Mouse (Mus musculus): ENCODE results near the gene Olfr1178. TPM values are rescaled to one million over a fixed set of nuclear protein-coding genes. Genes with fewer than 3 reads are reported as not detected.

Olfr1178 gene
- total RNA-seq (2023): not detected

GRCm38 (mm10) chr2:88386762-88387161 lies at the start of gene Olfr1178:
TSS of gene Olfr1178 (plus strand) at chr2:88387062.

GRCm38 (mm10) chr2:88346392-88346791 lies 40.5 kb upstream of the Olfr1178 start, which contains the start of gene Olfr1177-ps:
TSS of gene Olfr1177-ps (minus strand) at chr2:88346492.

DNA sequence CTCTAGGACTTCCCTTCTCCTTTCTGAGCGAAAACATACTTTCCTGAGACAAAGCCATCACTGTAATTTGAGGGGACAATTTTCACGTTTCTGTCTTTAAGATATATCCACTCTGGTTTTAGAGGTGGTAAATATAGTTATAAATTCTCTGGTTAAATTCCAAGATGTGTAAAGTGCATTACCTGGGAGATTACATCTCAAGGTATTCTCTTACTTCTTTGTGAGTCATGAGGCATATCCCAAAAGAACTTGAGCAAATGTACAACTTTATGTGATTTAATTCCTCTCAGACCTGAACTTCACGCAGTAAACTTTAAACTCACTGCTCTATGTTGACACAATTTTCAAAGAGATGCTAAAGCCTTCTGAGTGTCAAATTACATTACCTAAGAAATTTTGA lies 19.5 kb downstream of the Olfr1178 start, which contains the start of gene Olfr1179:
Gene Olfr1179 (minus strand): TSS at position 101 of the 400 bp plus-strand sequence.

GRCm38 (mm10) chr2:88419051-88419450 lies 32.2 kb downstream of the Olfr1178 start, which contains the start of gene Olfr1180:
TSS of gene Olfr1180 (minus strand) at chr2:88419151.

GRCm38 (mm10) chr2:88426071-88426470 lies 39.2 kb downstream of the Olfr1178 start, which contains the start of gene Olfr1181:
TSS of gene Olfr1181 (minus strand) at chr2:88426171.

GRCm38 (mm10) chr2:88449031-88449430 lies 62.2 kb downstream of the Olfr1178 start, which contains the start of gene Gm13757:
TSS of gene Gm13757 (minus strand) at chr2:88449131.

Other genes starting within 250 kb of the Olfr1178 start
- not detected for gene Olfr1167, start 231.9 kb upstream of the Olfr1178 start, total RNA-seq (2023)
- not detected for gene Olfr1168, start 205.2 kb upstream of the Olfr1178 start, total RNA-seq (2023)
- gene Olfr1170, start 158.7 kb upstream of the Olfr1178 start, total RNA-seq (2023): not detected
- gene Olfr1173, start 107.2 kb upstream of the Olfr1178 start, total RNA-seq (2023): not detected
- not detected for gene Olfr1174-ps, start 71.9 kb upstream of the Olfr1178 start, total RNA-seq (2023)
- not detected for gene Olfr1175-ps, start 59.8 kb upstream of the Olfr1178 start, total RNA-seq (2023)
- gene Olfr1176, start 50.3 kb upstream of the Olfr1178 start, total RNA-seq (2023): not detected
- not detected for gene Olfr1177-ps, start 40.6 kb upstream of the Olfr1178 start, total RNA-seq (2023)
- gene Olfr1179, start 19.4 kb downstream of the Olfr1178 start, total RNA-seq (2023): not detected
- gene Olfr1180, start 32.1 kb downstream of the Olfr1178 start, total RNA-seq (2023): not detected
- gene Olfr1181, start 39.1 kb downstream of the Olfr1178 start, total RNA-seq (2023): not detected
- not detected for gene Gm13757, start 62.1 kb downstream of the Olfr1178 start, total RNA-seq (2023)
- not detected for gene Olfr1183, start 67.8 kb downstream of the Olfr1178 start, total RNA-seq (2023)
- gene Olfr1184, start 96.5 kb downstream of the Olfr1178 start, total RNA-seq (2023): not detected
- gene Olfr1185-ps1, start 106.3 kb downstream of the Olfr1178 start, total RNA-seq (2023): not detected
- gene Olfr1186, start 131.5 kb downstream of the Olfr1178 start, total RNA-seq (2023): not detected
- not detected for gene Olfr1188, start 169.9 kb downstream of the Olfr1178 start, total RNA-seq (2023)
- gene Olfr1189, start 199.4 kb downstream of the Olfr1178 start, total RNA-seq (2023): not detected

Data from CD4-positive naive resting alpha-beta T cell, adult 76 days (primary cell).